Comparison of ENCODE assay signal across 14 mouse cellular contexts in the genomic region with DNA sequence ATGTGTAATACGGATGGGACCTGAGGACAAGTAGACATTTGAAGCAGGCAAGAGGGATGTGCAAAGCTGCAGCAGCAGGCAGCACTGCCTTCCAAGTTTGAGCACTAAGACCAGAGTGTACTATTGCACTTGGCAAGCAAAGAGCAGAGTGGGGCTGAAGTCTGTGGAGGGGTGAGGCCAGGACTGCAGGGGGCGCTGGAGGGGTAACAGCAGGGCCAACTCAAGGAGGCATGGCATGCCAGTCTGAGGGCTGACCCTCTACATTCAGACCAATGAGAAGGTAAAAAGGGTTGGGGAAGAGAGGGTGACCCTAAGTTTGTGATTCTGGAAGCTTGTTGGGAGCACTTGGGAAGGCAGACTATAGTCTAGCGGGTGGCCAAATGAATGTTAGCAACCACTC. TPM values are rescaled to one million over a fixed set of nuclear protein-coding genes. Genes with fewer than 3 reads are reported as not detected.
DNase-seq lines count a peak whose midpoint lies in the region; ATAC-seq and TF ChIP-seq lines count a peak whose summit lies in the region.
"Had no signal": no experiment of that assay in that cellular context is flagged by ENCODE, and none has a peak within 500 bp of the region (broad histone marks: within the 10 kb centered on the region; RNA-seq: fewer than 3 reads in every experiment).

No protein-coding gene starts in this region.

- H3K4me1 ChIP-seq in kidney, adult 2 months (ENCODE audit: control insufficient read depth, insufficient read depth, low read length) = no peaks in the 10 kb centered on the region
- H3K4me1 ChIP-seq in neural tube, embryonic 11.5 days (ENCODE audit: control insufficient read depth, insufficient read depth, low read length) = no peaks in the 10 kb centered on the region
- H3K4me1 ChIP-seq in stomach, postnatal 0 days (replicated peaks; ENCODE audit: control insufficient read depth, insufficient read depth) = no peaks in the 10 kb centered on the region
- H3K4me1 ChIP-seq: embryonic facial prominence, embryonic 12.5 days; forebrain, embryonic 12.5 days; liver, embryonic 13.5 days had no signal

- H3K36me3 ChIP-seq in kidney, adult 2 months (ENCODE audit: control insufficient read depth, insufficient read depth, low read length) = no peaks in the 10 kb centered on the region; the same call in none of the 2 replicates
- H3K36me3 ChIP-seq in neural tube, embryonic 11.5 days (ENCODE audit: control insufficient read depth, insufficient read depth, low read length) = no peaks in the 10 kb centered on the region
- peaks cover 7% of the 10 kb centered on the region for H3K36me3 ChIP-seq in stomach, postnatal 0 days (ENCODE audit: control insufficient read depth, insufficient read depth, low read length)

- H3K9me3 ChIP-seq in neural tube, embryonic 11.5 days (ENCODE audit: control insufficient read depth, low read length) = no peaks in the 10 kb centered on the region
- H3K9me3 ChIP-seq in stomach, postnatal 0 days (ENCODE audit: control insufficient read depth, low read length) = no peaks in the 10 kb centered on the region
- H3K9me3 ChIP-seq: embryonic facial prominence, embryonic 12.5 days; forebrain, embryonic 12.5 days; liver, embryonic 13.5 days had no signal

- no peak for TF ChIP-seq EP300 in stomach, postnatal 0 days (optimal IDR thresholded peaks at IDR 0.05)

- ATAC-seq in neural tube, embryonic 11.5 days (ENCODE audit: insufficient read depth, low FRiP score, low TSS enrichment) = no peak
- no peak for ATAC-seq in stomach, postnatal 0 days (ENCODE audit: low FRiP score, low TSS enrichment)

- TF ChIP-seq POLR2A in kidney, adult 2 months (IDR thresholded peaks at IDR 0.05; ENCODE audit: low read depth, low read length) = no peak

- no peak overlapping the region for H3K4me3 ChIP-seq in kidney, adult 2 months (ENCODE audit: insufficient read depth, low read depth, low read length)
- H3K4me3 ChIP-seq in neural tube, embryonic 11.5 days (ENCODE audit: low read depth, low read length) = no peak overlapping the region
- no peak overlapping the region for H3K4me3 ChIP-seq in stomach, postnatal 0 days (ENCODE audit: low read depth, low read length)
- H3K4me3 ChIP-seq: embryonic facial prominence, embryonic 12.5 days; forebrain, embryonic 12.5 days; liver, embryonic 13.5 days had no signal

- no peaks in the 10 kb centered on the region for H3K27me3 ChIP-seq in kidney, adult 2 months (replicated peaks; ENCODE audit: control insufficient read depth, insufficient read depth, low read length)
- H3K27me3 ChIP-seq in neural tube, embryonic 11.5 days (ENCODE audit: control insufficient read depth, insufficient read depth, low read length) = no peaks in the 10 kb centered on the region
- no peaks in the 10 kb centered on the region for H3K27me3 ChIP-seq in stomach, postnatal 0 days (ENCODE audit: control insufficient read depth, insufficient read depth, low read length)
- H3K27me3 ChIP-seq: embryonic facial prominence, embryonic 12.5 days; forebrain, embryonic 12.5 days; liver, embryonic 13.5 days had no signal

- WGBS in kidney, adult 2 months = 86% methylated on average over 3 of the region's 3 CpGs
- WGBS in neural tube, embryonic 11.5 days = 82% methylated on average over 3 of the region's 3 CpGs
- 82% methylated on average over 3 of the region's 3 CpGs for WGBS in stomach, postnatal 0 days

- H3K9ac ChIP-seq in neural tube, embryonic 11.5 days (ENCODE audit: low read length) = no peak overlapping the region
- no peak overlapping the region for H3K9ac ChIP-seq in stomach, postnatal 0 days (ENCODE audit: low read length)
- H3K9ac ChIP-seq: embryonic facial prominence, embryonic 12.5 days; forebrain, embryonic 12.5 days; liver, embryonic 13.5 days had no signal

- no peak; the same call in 1 of the 2 replicates for TF ChIP-seq CTCF in kidney, adult 2 months (conservative IDR thresholded peaks at IDR 0.05; ENCODE audit: insufficient read depth, insufficient read length, low read depth, low read length)
- peak; percentile 35 for TF ChIP-seq CTCF in stomach, postnatal 0 days (IDR thresholded peaks at IDR 0.05; ENCODE audit: low read depth)

- no peak overlapping the region for H3K27ac ChIP-seq in kidney, adult 2 months (ENCODE audit: insufficient read depth, low read depth, low read length)
- no peak overlapping the region for H3K27ac ChIP-seq in neural tube, embryonic 11.5 days (ENCODE audit: low read depth, low read length)
- H3K27ac ChIP-seq in stomach, postnatal 0 days (replicated peaks) = no peak overlapping the region
- H3K27ac ChIP-seq: embryonic facial prominence, embryonic 12.5 days; forebrain, embryonic 12.5 days; liver, embryonic 13.5 days had no signal

- DNase-seq in embryo, embryonic 9.5 days (ENCODE audit: extremely low spot score) = peak; percentile 1
- no peak for DNase-seq in embryo, embryonic 11 days
- DNase-seq in kidney, postnatal 14 days = peak; percentile 11
- no peak for DNase-seq in kidney, adult 2 months
- peak; percentile 24 for DNase-seq in neural tube, embryonic 11.5 days (ENCODE audit: low spot score)
- DNase-seq in neural tube, embryonic 10.5 days (ENCODE audit: extremely low spot score, low spot score) = no peak
- DNase-seq in stomach, postnatal 0 days (ENCODE audit: low spot score) = no peak
- no peak for DNase-seq in urinary bladder, postnatal 14 days (ENCODE audit: low spot score)
- DNase-seq: cerebellum, adult 9-10 months; gastrocnemius, postnatal 14 days; liver, embryonic 13.5 days; thymus, postnatal 14 days had no signal

- H3K4me2 ChIP-seq in neural tube, embryonic 11.5 days (ENCODE audit: low read depth) = no peak overlapping the region
- H3K4me2 ChIP-seq in stomach, postnatal 0 days (replicated peaks; ENCODE audit: low read depth) = no peak overlapping the region
- H3K4me2 ChIP-seq: embryonic facial prominence, embryonic 12.5 days; forebrain, embryonic 12.5 days; liver, embryonic 13.5 days had no signal

RNA-seq across cellular contexts. Expression of a gene that starts 45.3 kb away (rescaled TPM):
- polyA plus RNA-seq in kidney, adult 2 months (2012; rRNA removed) = 29.0 and 36.4 TPM in 2 replicates
- polyA plus RNA-seq in neural tube, embryonic 11.5 days (2014; fragmentation: Nextera tagmentation; extraction: Ambion mirVana) = 13.2 and 13.5 TPM in 2 replicates
- polyA plus RNA-seq in stomach, postnatal 0 days (2015; fragmentation: Nextera tagmentation; extraction: Ambion mirVana) = 4.0 and 4.2 TPM in 2 replicates

RNA-seq across cellular contexts. Expression of a gene that starts 46.9 kb away (rescaled TPM):
- 95.8 and 101 TPM in 2 replicates for polyA plus RNA-seq in kidney, adult 2 months (2012; rRNA removed)
- 12.9 and 13.6 TPM in 2 replicates for polyA plus RNA-seq in neural tube, embryonic 11.5 days (2014; fragmentation: Nextera tagmentation; extraction: Ambion mirVana)
- polyA plus RNA-seq in stomach, postnatal 0 days (2015; fragmentation: Nextera tagmentation; extraction: Ambion mirVana) = 3.8 and 4.5 TPM in 2 replicates

Comparison
In these comparisons a context has a peak if more than half of its experiments do, and no peak if none do; other contexts are left out.
1. DNase-seq: peak in embryo, embryonic 9.5 days (single experiment), kidney, postnatal 14 days (single experiment) and neural tube, embryonic 11.5 days (single experiment); none in embryo, embryonic 11 days (single experiment), kidney, adult 2 months (single experiment), neural tube, embryonic 10.5 days (single experiment), stomach, postnatal 0 days (single experiment) and urinary bladder, postnatal 14 days (single experiment).